Mouse (Mus musculus) splenic B cell, adult 2 months (primary cell): ENCODE results near the gene Zc3hav1l.

Experiments
- DNase-seq: peaks from one replicate; pipeline ENCODE4 v3.0.0-alpha.2; 2011; ENCODE audit warnings: low read depth, low spot score
- H3K27me3 ChIP-seq: 2 replicates; pipeline ENCODE4 v1.6.1; 2012; ENCODE audit warnings: mild to moderate bottlenecking, low read length, moderate library complexity, mixed read lengths; ENCODE audit not compliant: control insufficient read depth, poor library complexity, insufficient read depth, severe bottlenecking
- H3K36me3 ChIP-seq: 2 replicates; pipeline ENCODE4 v1.6.1; 2012; ENCODE audit warnings: mild to moderate bottlenecking, low read length, moderate library complexity, mixed read lengths; ENCODE audit not compliant: control insufficient read depth, poor library complexity, insufficient read depth, severe bottlenecking

The Zc3hav1l gene

GRCm38 (mm10) chr6:38309741-38310140 is 10.7 kb upstream of the Zc3hav1l start:
- DNase-seq, result no peak
- H3K36me3 ChIP-seq, result peaks cover 27% of the 10 kb centered on the region
- H3K27me3 ChIP-seq, result no peaks in the 10 kb centered on the region

- Histone ChIP-seq H3K36me3 (peaks cover 14% of the 10 kb centered on the region; the same call in 1 of the 2 replicates), H3K27me3 (no peaks in the 10 kb centered on the region)
- peak; percentile 34 for DNase-seq
These were observed 5.9 kb upstream of the Zc3hav1l start for GRCm38 (mm10) chr6:38304981-38305380.

GRCm38 (mm10) chr6:38298246-38298635 is 818 bp downstream of the Zc3hav1l start:
- H3K36me3 ChIP-seq, result no peaks in the 10 kb centered on the region
- H3K27me3 ChIP-seq, result no peaks in the 10 kb centered on the region
- no peak for DNase-seq

DNA sequence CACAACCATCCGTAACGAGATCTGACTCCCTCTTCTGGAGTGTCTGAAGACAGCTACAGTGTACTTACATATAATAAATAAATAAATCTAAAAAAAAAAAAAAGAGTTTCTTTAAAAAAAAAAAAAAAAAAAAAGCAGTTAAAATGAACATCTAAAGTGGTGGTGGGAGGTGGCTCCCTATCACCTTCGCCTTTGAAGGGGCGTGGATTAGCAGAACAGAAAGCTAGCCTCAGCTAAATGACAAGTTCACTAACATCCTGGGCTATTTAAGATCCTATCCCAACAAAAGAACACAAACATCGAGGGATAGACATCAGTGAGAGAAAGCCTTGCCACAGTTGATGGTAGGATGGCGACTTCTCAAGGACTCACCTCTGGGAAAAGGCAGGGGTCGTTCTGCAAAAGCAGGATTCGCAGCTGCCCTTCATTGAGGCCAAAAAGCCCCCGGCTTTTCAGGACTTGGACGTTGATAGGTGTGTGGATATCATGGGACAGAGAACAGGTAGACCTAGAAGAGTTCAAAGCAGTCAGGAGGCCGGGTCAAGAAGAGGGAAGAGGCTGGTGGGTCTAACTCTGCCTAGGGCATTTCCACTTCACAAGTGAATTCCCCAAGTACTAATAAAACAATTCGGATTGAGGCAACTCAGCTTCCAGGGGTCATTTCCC is 1.3 kb downstream of the Zc3hav1l start:
- Histone ChIP-seq H3K36me3 (no peaks in the 10 kb centered on the region), H3K27me3 (no peaks in the 10 kb centered on the region)
- DNase-seq, result no peak

- H3K27me3 ChIP-seq, result no peaks in the 10 kb centered on the region
- H3K36me3 ChIP-seq, result no peaks in the 10 kb centered on the region
- DNase-seq, result no peak
These were observed 5.4 kb downstream of the Zc3hav1l start for GRCm38 (mm10) chr6:38293708-38294107.

- DNase-seq, result no peak
- Histone ChIP-seq H3K36me3 (no peaks in the 10 kb centered on the region), H3K27me3 (no peaks in the 10 kb centered on the region)
These were observed 6.0 kb downstream of the Zc3hav1l start for GRCm38 (mm10) chr6:38292871-38293646.

- no peak for DNase-seq
- Histone ChIP-seq H3K36me3 (no peaks in the 10 kb centered on the region), H3K27me3 (no peaks in the 10 kb centered on the region)
These were observed 14.6 kb downstream of the Zc3hav1l start for GRCm38 (mm10) chr6:38284422-38284821.

GRCm38 (mm10) chr6:38264466-38264865 is 34.6 kb downstream of the Zc3hav1l start:
- Histone ChIP-seq H3K27me3 (no peaks in the 10 kb centered on the region), H3K36me3 (no peaks in the 10 kb centered on the region)
- no peak for DNase-seq

- no peak for DNase-seq
- no peaks in the 10 kb centered on the region for H3K27me3 ChIP-seq
- H3K36me3 ChIP-seq, result no peaks in the 10 kb centered on the region
These were observed 35.5 kb downstream of the Zc3hav1l start for GRCm38 (mm10) chr6:38263393-38264159.

GRCm38 (mm10) chr6:38261877-38262276 is 37.2 kb downstream of the Zc3hav1l start:
- no peak for DNase-seq
- Histone ChIP-seq H3K27me3 (no peaks in the 10 kb centered on the region), H3K36me3 (no peaks in the 10 kb centered on the region)

GRCm38 (mm10) chr6:38257506-38257905 is 41.6 kb downstream of the Zc3hav1l start:
- Histone ChIP-seq H3K36me3 (no peaks in the 10 kb centered on the region), H3K27me3 (no peaks in the 10 kb centered on the region)
- DNase-seq, result no peak

GRCm38 (mm10) chr6:38256793-38257192 is 42.3 kb downstream of the Zc3hav1l start:
- no peak for DNase-seq
- H3K36me3 ChIP-seq, result no peaks in the 10 kb centered on the region

DNA sequence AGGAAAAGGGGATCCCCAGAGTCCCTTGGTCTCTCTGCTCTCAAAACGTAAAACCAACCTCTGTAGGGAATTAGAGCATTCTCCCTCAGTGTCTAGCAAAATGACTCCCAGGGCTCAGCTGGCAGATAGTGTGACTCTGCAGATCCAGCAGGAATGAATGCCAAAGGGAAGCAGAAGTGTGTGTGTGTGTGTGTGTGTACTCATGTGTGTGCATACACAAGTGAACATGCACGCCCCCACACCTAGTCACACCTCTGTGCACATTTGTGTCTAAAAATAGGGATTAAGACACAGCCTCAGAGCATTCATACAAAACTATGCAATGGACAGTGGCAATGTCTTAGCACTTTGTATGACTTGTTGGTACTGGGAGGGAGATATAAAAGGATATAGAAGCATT is 43.3 kb downstream of the Zc3hav1l start:
- H3K27me3 ChIP-seq, result no peaks in the 10 kb centered on the region

More at GRCm38 (mm10) chr6:38256793-38257192, 42.3 kb downstream of the Zc3hav1l start:
- H3K27me3 ChIP-seq, result no peaks in the 10 kb centered on the region

DNA sequence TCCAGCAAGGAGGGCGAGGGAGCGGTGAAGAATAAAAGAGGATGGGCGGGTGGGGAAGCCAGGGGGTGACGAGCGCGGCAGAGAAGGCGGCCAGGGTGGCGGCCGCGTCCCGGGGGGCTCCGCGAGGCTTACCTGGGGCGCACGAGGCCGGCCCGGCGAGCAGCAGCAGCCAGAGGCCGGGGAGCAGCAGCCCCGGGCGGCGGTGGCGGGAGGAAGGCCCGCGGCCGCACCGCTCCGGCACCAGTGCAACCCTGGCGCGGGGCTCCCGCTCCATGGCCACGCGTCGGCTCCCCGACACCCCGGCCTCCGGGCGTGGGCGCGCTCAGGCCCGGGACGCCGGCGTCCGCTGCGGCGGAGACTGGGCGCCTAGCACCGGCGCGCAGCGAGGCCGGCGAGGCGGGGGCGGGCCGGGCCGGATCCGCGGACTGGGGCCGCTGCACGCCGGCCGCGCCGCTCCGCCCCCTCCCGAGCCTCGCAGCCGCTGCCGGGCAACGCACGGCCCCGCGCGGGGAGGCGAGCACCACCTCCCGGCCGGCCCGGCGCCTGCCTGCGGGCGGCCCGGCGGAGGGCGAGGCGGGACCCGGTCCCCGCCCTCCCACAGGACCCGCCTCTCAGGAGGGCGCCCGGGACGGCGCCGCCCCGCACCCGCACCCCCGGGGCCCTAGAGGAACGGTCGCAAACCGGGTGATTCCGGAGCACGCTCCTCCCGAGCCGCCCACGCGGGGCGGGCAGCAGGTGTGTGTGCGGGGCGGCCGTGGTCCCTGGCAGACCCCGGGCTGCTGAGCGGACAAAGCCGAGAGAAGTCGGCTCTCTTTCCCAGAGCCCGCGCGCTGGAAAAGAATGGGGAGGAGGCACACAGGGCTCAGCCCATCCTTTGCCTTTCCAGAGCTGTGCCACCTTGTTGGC is 45.1 kb downstream of the Zc3hav1l start, which contains the start of gene D630045J12Rik:
TSS of gene D630045J12Rik (minus strand) at position 274 of the 906 bp plus-strand sequence.
- peak; percentile 67 for DNase-seq
- Histone ChIP-seq H3K27me3 (no peaks in the 10 kb centered on the region), H3K36me3 (no peaks in the 10 kb centered on the region)

More for the DNA sequence above, 43.3 kb downstream of the Zc3hav1l start:
- no peaks in the 10 kb centered on the region for H3K36me3 ChIP-seq
- DNase-seq, result no peak
